Mouse (Mus musculus) embryonic facial prominence, embryonic 12.5 days (tissue): Measurements from ENCODE around the gene Akt2. TPM values are rescaled to one million over a fixed set of nuclear protein-coding genes. Genes with fewer than 3 reads are reported as not detected.

Experiments
- polyA plus RNA-seq: library from polyadenylated mRNA; unstranded; fragments of >200 nt; fragmentation: Nextera tagmentation; extraction: Ambion mirVana; gene quantifications from 2 replicates; pipeline ENCODE4 v1.2.1, GENCODE M21; 2016

Gene Akt2
- polyA plus RNA-seq, 1 experiment from 2014 or later, result 114 TPM

Other genes with a start within 250 kb of the Akt2 start
- gene Shkbp1, start 235.5 kb upstream of the Akt2 start, polyA plus RNA-seq, result 75.8 and 83.2 TPM in 2 replicates
- 0.58 and 0.94 TPM in 2 replicates for gene Gm20479, start 234.1 kb upstream of the Akt2 start, polyA plus RNA-seq
- gene Sptbn4, start 143.9 kb upstream of the Akt2 start, polyA plus RNA-seq, result 0.27 and 0.51 TPM in 2 replicates
- 34.5 and 36.8 TPM in 2 replicates for gene Blvrb, start 143.6 kb upstream of the Akt2 start, polyA plus RNA-seq
- gene Sertad3, start 117.8 kb upstream of the Akt2 start, polyA plus RNA-seq, result 29.9 and 33.1 TPM in 2 replicates
- 31.1 and 32.0 TPM in 2 replicates for gene Sertad1, start 104.6 kb upstream of the Akt2 start, polyA plus RNA-seq
- 5.6 and 6.2 TPM in 2 replicates for gene Prx, start 92.2 kb upstream of the Akt2 start, polyA plus RNA-seq
- gene Hipk4, start 68.3 kb upstream of the Akt2 start, polyA plus RNA-seq, result 0.95 and 1.0 TPM in 2 replicates
- gene Pld3, start 38.3 kb upstream of the Akt2 start, polyA plus RNA-seq, result 68.1 and 77.9 TPM in 2 replicates
- gene 2310022A10Rik, start 38.3 kb upstream of the Akt2 start, polyA plus RNA-seq, result 33.5 and 35.8 TPM in 2 replicates
- 2.5 and 3.6 TPM in 2 replicates for gene Ttc9b, start 62.4 kb downstream of the Akt2 start, polyA plus RNA-seq
- gene Map3k10, start 83.0 kb downstream of the Akt2 start, polyA plus RNA-seq, result 14.0 and 16.6 TPM in 2 replicates
- gene Zfp607b, start 97.8 kb downstream of the Akt2 start, polyA plus RNA-seq, result 4.0 and 5.8 TPM in 2 replicates
- gene Zfp60, start 139.8 kb downstream of the Akt2 start, polyA plus RNA-seq, result 55.8 and 57.1 TPM in 2 replicates
- gene Zfp626, start 215.6 kb downstream of the Akt2 start, polyA plus RNA-seq, result 2.2 and 3.1 TPM in 2 replicates
- gene Zfp59, start 247.1 kb downstream of the Akt2 start, polyA plus RNA-seq, result 9.4 and 10.5 TPM in 2 replicates